20 mouse cellular contexts compared by ENCODE assay signal in the genomic region with DNA sequence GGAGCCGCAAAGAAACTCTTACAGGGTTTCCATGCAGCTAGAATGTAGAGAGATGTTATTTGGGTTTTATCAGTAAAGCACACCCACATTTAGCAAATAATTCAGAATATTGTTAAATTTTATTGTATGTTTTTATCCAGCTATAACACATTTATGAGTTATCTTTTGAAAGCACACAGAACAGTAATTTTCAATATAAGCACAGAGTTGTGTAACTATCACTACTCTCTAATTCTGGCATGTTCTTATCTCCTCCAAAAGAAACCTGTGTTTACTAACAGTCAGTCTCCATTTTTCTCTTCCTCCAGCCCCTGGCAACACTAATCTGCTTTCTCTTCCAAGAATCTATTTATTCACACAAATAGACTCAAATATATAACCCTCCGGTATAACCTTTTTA.
"Had no signal": no experiment of that assay in that cellular context is flagged by ENCODE, and none has a peak within 500 bp of the region (broad histone marks: within the 10 kb centered on the region; RNA-seq: fewer than 3 reads in every experiment).

No protein-coding gene starts in this region.

- H3K4me3 ChIP-seq: megakaryocyte, embryonic 14.5 days; midbrain, embryonic 10.5 days; midbrain, embryonic 12.5 days; myocyte; neural tube, embryonic 13.5 days; neural tube, embryonic 15.5 days had no signal

- H3K27me3 ChIP-seq: megakaryocyte, embryonic 14.5 days; midbrain, embryonic 12.5 days had no signal

- ATAC-seq: midbrain, embryonic 16.5 days had no signal

- DNase-seq: lung, adult 18-20 months; lung, embryonic 14.5 days; lung, postnatal 10 days; lung, postnatal 4 days; midbrain, embryonic 14.5 days; retina, postnatal 1 day; right cerebral cortex, adult 18-20 months; right cerebral cortex, postnatal 25 days; right cerebral cortex, postnatal 4 days; spleen, adult 18-20 months; thymus, adult 18-20 months; thymus, postnatal 14 days; thymus, postnatal 36 days had no signal

- H3K36me3 ChIP-seq: midbrain, embryonic 10.5 days; midbrain, embryonic 12.5 days; neural tube, embryonic 13.5 days; neural tube, embryonic 15.5 days had no signal

- H3K9ac ChIP-seq: lung, embryonic 14.5 days; midbrain, embryonic 12.5 days; neural tube, embryonic 13.5 days; neural tube, embryonic 15.5 days had no signal

- H3K4me1 ChIP-seq: midbrain, embryonic 10.5 days; midbrain, embryonic 12.5 days; neural tube, embryonic 13.5 days; neural tube, embryonic 15.5 days had no signal

- H3K9me3 ChIP-seq: megakaryocyte, embryonic 14.5 days; midbrain, embryonic 10.5 days; midbrain, embryonic 12.5 days; neural tube, embryonic 13.5 days; neural tube, embryonic 15.5 days had no signal

- H3K4me2 ChIP-seq: lung, embryonic 14.5 days; midbrain, embryonic 12.5 days; neural tube, embryonic 13.5 days; neural tube, embryonic 15.5 days had no signal

- H3K27ac ChIP-seq: midbrain, embryonic 10.5 days; midbrain, embryonic 12.5 days; neural tube, embryonic 13.5 days; neural tube, embryonic 15.5 days had no signal
